Mouse (Mus musculus) liver, embryonic 14.5 days (tissue): ENCODE measurements around the gene Ifna2.

Source experiments
- CTCF ChIP-seq: IDR thresholded peaks from 2 replicates; pipeline ENCODE4 v1.5.1; 2016; ENCODE audit warnings: antibody characterized with exemption, low read depth, control low read depth
- EP300 ChIP-seq: IDR thresholded peaks from 2 replicates; pipeline ENCODE4 v1.6.1; 2016; ENCODE audit warnings: antibody characterized with exemption, low read depth

GRCm38 (mm10) chr4:88691259-88691658, 7.5 kb upstream of the Ifna2 start, which contains the start of gene Ifnab:
- TF ChIP-seq CTCF: no peak
- no peak for TF ChIP-seq EP300
